Mouse (Mus musculus) stomach, embryonic 14.5 days (tissue): ENCODE data around the gene Jun. TPM values are rescaled to one million over a fixed set of nuclear protein-coding genes. Genes with fewer than 3 reads are reported as not detected.

Experiments
- ATAC-seq: fragments of 200-750 bp; cut with Nextera tagmentation; 2 replicates; pipeline ENCODE4 v1.8.0; 2017; ENCODE audit warnings: low read depth, moderate TSS enrichment; ENCODE audit not compliant: insufficient number of reproducible peaks, insufficient read depth, low FRiP score
- H3K27ac ChIP-seq: fragments of 300-500 bp; sonication (generic); 2 replicates; pipeline ENCODE4 v1.5.1; 2014; ENCODE audit warnings: mild to moderate bottlenecking, low read length, moderate library complexity, mixed read lengths
- H3K27me3 ChIP-seq: fragments of 300-500 bp; sonication (generic); 2 replicates; pipeline ENCODE4 v1.6.1; 2014; ENCODE audit warnings: low read length, control low read depth, mixed read lengths; ENCODE audit not compliant: control insufficient read depth, insufficient read depth
- H3K36me3 ChIP-seq: fragments of 300-500 bp; sonication (generic); 2 replicates; pipeline ENCODE4 v1.6.1; 2014; ENCODE audit warnings: mild to moderate bottlenecking, control low read depth, low read length, moderate library complexity, mixed read lengths; ENCODE audit not compliant: control insufficient read depth, insufficient read depth
- H3K4me1 ChIP-seq: fragments of 300-500 bp; sonication (generic); 2 replicates; pipeline ENCODE4 v1.6.1; 2014; ENCODE audit warnings: low read length, control low read depth, mixed read lengths; ENCODE audit not compliant: control insufficient read depth, insufficient read depth
- H3K4me2 ChIP-seq: fragments of 300-500 bp; sonication (generic); replicated peaks from 2 replicates; pipeline ENCODE4 v1.6.1; 2014; ENCODE audit warnings: low read depth, low read length, control low read depth
- H3K4me3 ChIP-seq: fragments of 300-500 bp; sonication (generic); 2 replicates; pipeline ENCODE4 v1.5.1; 2014; ENCODE audit warnings: low read depth, low read length, control low read depth
- H3K9ac ChIP-seq: fragments of 300-500 bp; sonication (generic); replicated peaks from 2 replicates; pipeline ENCODE4 v1.6.1; 2014; ENCODE audit warnings: low read depth, mild to moderate bottlenecking, control low read depth, low read length, moderate library complexity, mixed read lengths
- H3K9me3 ChIP-seq: fragments of 300-500 bp; sonication (generic); 2 replicates; pipeline ENCODE4 v1.6.1; 2016; ENCODE audit warnings: low read depth, low read length, control low read depth; ENCODE audit not compliant: control insufficient read depth
- WGBS: fragments of 180-500 bp; shearing (Covaris S2); extraction: QIAGEN DNeasy Blood & Tissue Kit; methylation state at CpG from one replicate; pipeline ENCODE4 v1.1.7; 2014; 5-methylcytosine and 5-hydroxymethylcytosine counted together
- polyA plus RNA-seq: library from polyadenylated mRNA; unstranded; fragments of >200 nt; fragmentation: Nextera tagmentation; extraction: Ambion mirVana; gene quantifications from 2 replicates; pipeline ENCODE4 v1.2.1, GENCODE M21; 2014

Jun gene
- polyA plus RNA-seq, 1 experiment from 2014 or later: 55.1 TPM

DNA sequence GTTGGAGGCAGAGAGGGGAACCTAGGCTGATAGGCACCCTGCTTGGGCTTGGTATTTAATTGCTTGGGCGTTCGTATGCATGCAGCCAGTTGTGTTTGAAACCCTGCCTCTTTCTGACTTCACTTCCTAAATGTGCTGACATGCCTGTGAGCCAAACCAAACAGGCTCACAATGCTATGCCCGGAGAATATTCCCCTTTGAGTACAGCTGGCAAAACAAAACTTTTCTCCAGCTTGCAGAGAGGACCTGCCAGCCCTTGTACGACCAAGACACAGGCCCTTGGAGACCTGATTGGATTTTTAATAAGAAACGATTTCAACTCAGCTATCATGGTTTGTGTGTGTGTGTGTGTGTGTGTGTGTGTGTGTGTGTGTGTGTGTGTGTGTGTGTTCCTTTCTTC lies 14.0 kb downstream of the Jun start:
- Histone ChIP-seq H3K4me3 (no peak overlapping the region), H3K27me3 (no peaks in the 10 kb centered on the region), H3K4me2 (no peak overlapping the region), H3K4me1 (no peaks in the 10 kb centered on the region), H3K36me3 (no peaks in the 10 kb centered on the region), H3K9ac (no peak overlapping the region), H3K9me3 (no peaks in the 10 kb centered on the region), H3K27ac (no peak overlapping the region)
- no peak for ATAC-seq
- WGBS: 55% methylated on average over 5 of the region's 5 CpGs

DNA sequence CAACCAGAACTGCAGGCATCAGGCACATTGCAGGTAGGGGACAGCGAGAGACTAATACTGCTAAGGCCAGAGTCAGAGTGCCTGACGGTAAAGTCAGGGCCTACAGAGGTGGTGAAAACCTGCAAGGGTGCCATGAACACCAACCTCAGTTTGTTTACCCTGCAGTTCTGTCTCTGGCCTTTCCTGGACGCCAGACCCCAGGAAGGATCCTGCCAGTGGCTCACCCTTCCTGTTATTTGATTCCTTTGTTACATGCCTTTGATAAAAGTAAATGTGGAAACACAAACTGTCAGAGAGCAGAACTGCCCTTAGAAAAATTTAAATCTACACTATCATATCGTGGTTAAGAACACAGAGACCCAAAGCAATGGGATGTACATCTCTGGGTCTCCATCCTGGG lies 20.9 kb downstream of the Jun start:
- no peak overlapping the region for H3K27ac ChIP-seq
- H3K27me3 ChIP-seq: no peaks in the 10 kb centered on the region
- no peak overlapping the region for H3K9ac ChIP-seq
- 57% methylated on average over 4 of the region's 4 CpGs for WGBS
- no peak for ATAC-seq
- no peaks in the 10 kb centered on the region for H3K4me1 ChIP-seq
- H3K4me3 ChIP-seq: no peak overlapping the region
- no peaks in the 10 kb centered on the region for H3K9me3 ChIP-seq
- no peaks in the 10 kb centered on the region for H3K36me3 ChIP-seq
- no peak overlapping the region for H3K4me2 ChIP-seq

DNA sequence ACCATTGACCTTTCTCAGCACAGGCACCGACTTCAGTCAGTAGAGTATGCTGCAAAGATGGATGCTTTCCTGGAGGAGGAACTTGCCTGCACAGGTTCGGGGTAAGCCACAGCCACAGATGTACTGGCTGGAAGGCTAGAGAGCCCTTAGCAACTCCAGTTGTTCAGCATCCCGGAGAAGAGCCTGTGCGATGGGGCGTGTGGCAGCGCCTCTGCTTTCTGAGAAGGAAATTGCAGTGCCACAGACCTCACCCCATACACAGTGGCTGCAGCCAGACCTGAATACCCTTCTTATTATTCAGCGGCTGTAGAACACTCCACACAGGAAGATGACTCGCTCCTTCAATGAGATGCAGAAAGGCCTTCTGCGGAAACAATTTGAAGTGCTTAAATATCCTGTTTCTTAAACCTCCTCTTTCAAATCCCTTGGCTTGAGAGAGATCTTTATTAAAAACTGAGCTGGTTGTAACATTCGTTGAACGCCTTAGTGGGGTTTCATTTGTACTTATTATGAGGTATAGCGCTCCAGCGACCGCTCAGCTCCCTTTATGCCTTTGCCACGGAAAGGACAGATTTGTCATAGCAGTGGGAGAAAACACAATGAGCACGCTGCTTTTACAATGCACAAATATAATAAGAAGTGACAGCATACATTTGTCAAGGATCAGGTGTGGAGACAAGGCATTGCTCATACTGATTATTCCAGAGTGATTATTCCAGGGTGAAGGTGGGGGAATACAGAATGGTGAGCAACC lies 26.0 kb downstream of the Jun start:
- WGBS: 77% methylated on average over 16 of the region's 16 CpGs
- no peak for ATAC-seq

DNA sequence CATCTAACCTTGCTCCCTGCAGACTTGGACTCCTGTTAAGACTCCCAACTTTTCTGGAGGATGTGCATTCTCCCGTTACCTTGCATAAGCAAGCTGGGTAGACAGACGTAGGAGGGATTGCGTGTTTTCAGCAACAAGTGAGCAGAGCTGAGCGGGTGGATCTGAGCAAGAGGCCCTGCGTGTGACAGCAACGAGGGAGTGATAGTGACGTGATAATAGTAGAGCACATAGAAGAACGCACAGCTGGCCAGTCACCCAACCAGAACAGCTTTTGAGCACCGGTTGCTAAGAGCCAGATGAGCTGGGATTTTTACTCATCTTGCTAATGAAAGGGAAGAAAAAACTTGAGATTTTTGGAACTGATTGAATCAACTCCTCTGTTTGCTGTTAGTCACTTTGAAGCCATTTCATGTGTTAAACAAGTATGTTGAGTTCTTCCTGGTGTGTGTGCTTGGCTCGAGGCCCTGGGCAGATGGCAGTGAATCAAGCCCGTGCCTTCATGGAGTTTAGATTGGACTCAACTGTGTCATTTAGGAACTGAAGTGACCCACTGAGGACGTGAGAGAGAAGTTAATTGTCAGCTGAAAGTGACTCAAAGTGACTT lies 28.6 kb downstream of the Jun start:
- 76% methylated on average over 12 of the region's 12 CpGs for WGBS
- Histone ChIP-seq H3K4me1 (no peaks in the 10 kb centered on the region), H3K4me3 (no peak overlapping the region), H3K9me3 (no peaks in the 10 kb centered on the region), H3K4me2 (no peak overlapping the region), H3K27me3 (no peaks in the 10 kb centered on the region), H3K27ac (no peak overlapping the region), H3K36me3 (no peaks in the 10 kb centered on the region), H3K9ac (no peak overlapping the region)
- no peak for ATAC-seq

More for the DNA sequence above, 26.0 kb downstream of the Jun start:
- H3K27ac ChIP-seq: no peak overlapping the region
- H3K4me1 ChIP-seq: no peaks in the 10 kb centered on the region
- no peak overlapping the region for H3K4me3 ChIP-seq
- H3K9me3 ChIP-seq: no peaks in the 10 kb centered on the region
- H3K27me3 ChIP-seq: no peaks in the 10 kb centered on the region
- no peaks in the 10 kb centered on the region for H3K36me3 ChIP-seq
- no peak overlapping the region for H3K9ac ChIP-seq
- H3K4me2 ChIP-seq: no peak overlapping the region

DNA sequence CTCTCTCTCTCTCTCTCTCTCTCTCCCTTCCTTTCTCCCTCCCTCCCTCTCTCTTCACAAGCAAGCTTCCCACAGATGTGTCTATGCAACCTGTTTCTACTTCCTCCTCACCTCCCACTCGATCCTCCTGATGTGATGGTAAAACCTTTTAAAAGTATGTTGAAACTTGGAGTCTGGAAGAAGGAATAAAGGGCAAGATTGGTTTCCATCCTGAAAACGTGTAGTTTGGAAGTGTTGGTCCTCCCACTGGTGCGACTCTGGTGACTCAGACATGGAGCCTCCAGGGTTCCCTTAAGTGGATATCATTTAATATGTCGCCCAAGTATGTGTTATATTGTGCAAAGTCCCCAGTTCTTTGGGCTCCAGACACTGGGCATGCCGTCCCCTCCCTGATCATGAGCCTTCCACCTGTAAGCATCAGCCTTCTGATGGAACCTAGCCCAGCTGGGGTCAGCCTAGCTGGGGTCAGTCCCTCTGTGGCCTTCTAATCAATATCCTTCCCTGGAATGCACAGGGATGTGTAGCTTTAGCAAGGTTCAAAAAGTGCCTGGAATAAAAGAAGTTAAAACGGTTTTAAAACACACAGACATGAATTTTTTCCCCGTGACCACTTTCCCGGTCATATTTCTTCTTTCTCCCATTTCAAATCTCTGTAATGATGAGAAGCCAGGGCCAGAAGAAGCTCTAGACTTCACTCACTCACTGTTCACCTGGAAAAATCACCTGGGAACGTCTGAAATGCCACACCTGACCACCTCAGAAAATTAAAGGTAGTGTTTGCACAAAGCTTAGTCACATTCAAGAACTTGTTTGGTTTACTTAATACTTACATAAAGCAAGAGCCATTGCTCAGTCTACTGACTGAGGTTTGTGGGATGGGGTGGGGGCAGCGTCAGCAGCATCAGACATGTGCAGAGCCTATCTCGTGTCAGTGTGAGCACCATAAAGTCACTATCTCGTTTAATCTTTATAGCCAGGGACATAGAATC lies 30.1 kb downstream of the Jun start:
- WGBS: 68% methylated on average over 12 of the region's 12 CpGs
- Histone ChIP-seq H3K9ac (no peak overlapping the region), H3K4me3 (no peak overlapping the region), H3K4me1 (no peaks in the 10 kb centered on the region), H3K9me3 (no peaks in the 10 kb centered on the region), H3K36me3 (no peaks in the 10 kb centered on the region), H3K4me2 (no peak overlapping the region), H3K27me3 (no peaks in the 10 kb centered on the region), H3K27ac (no peak overlapping the region)
- ATAC-seq: no peak

DNA sequence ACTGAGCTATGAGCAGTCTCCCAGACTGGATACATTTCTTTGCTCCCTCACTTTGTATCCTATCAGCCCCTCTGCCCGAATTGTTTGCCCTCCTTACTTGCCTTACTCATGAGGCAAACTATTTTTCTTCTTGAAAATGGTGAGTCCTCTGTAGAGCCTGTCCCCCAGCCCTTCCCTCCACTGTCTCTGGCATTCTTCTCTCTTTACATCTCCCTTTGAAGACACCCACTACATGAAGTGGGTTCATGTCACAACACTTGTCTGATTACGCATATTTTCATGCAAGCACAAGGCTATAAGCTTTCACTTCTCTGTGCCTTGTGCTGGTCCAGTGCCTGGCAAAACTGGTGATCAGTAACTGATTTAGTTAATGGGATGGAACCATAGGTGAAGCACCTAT lies 31.8 kb downstream of the Jun start:
- no peak overlapping the region for H3K4me3 ChIP-seq
- no peaks in the 10 kb centered on the region for H3K27me3 ChIP-seq

DNA sequence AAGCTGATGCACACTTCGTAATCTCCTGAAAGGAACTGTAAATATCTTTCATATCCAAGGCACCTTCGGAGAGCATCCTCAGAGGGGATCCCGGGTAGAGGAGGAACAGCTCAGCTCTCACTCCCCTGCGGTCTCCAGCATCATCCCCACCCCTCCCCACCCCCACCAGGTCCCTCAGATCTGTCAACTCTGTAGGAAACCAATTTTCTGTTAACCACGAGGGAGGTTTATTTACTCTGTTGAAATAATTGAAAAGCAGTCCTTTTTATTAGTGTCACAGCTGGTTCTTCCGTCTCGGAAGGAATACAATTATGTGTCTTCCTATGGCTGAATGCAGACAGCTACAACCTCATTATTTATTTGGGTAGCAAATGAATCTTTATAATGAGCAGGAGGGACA lies 33.8 kb downstream of the Jun start:
- Histone ChIP-seq H3K27ac (no peak overlapping the region), H3K36me3 (no peaks in the 10 kb centered on the region), H3K4me2 (no peak overlapping the region), H3K4me3 (no peak overlapping the region), H3K4me1 (no peaks in the 10 kb centered on the region), H3K27me3 (no peaks in the 10 kb centered on the region), H3K9ac (no peak overlapping the region), H3K9me3 (no peaks in the 10 kb centered on the region)
- 42% methylated on average over 7 of the region's 7 CpGs for WGBS
- ATAC-seq: no peak

More for the DNA sequence above, 31.8 kb downstream of the Jun start:
- WGBS: 82% methylated on average over 2 of the region's 2 CpGs
- Histone ChIP-seq H3K9me3 (no peaks in the 10 kb centered on the region), H3K4me2 (no peak overlapping the region), H3K36me3 (no peaks in the 10 kb centered on the region), H3K9ac (no peak overlapping the region), H3K4me1 (no peaks in the 10 kb centered on the region), H3K27ac (no peak overlapping the region)
- ATAC-seq: no peak

DNA sequence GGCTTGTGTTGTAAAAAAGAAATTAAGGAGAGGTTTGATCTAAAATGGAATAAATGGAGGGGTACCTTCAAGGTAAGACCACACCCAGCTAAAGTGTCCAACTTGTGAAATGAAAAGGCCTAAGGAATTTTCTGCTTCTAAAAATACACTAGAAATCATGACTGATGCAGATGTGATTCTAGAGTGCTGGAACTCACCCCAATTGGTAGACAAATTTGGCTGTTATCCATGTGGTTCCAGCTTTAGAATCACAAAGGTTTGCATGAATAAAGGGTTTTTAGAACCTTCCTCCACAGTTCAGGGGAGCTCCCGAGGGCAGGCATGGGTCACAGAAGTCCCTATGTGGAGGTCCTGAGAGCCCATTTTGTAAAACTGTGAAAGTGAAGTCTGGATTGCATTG lies 39.3 kb downstream of the Jun start:
- H3K27me3 ChIP-seq: no peaks in the 10 kb centered on the region
- no peak overlapping the region for H3K4me3 ChIP-seq
- no peak overlapping the region for H3K4me2 ChIP-seq
- no peak for ATAC-seq
- WGBS: 95% methylated on average over 1 of the region's 1 CpGs
- no peaks in the 10 kb centered on the region for H3K9me3 ChIP-seq
- no peak overlapping the region for H3K27ac ChIP-seq
- H3K4me1 ChIP-seq: no peaks in the 10 kb centered on the region
- no peaks in the 10 kb centered on the region for H3K36me3 ChIP-seq
- no peak overlapping the region for H3K9ac ChIP-seq
